Mouse (Mus musculus): ENCODE measurements around the gene Camkv. TPM values are rescaled to one million over a fixed set of nuclear protein-coding genes. Genes with fewer than 3 reads are reported as not detected.

Camkv gene
- polyA plus RNA-seq, 1 experiment from 2014 or later, result 49.1 TPM

- no peak for ATAC-seq (ENCODE audit: low FRiP score)
- H3K4me3 ChIP-seq (replicated peaks), result peak overlapping the region; percentile 30
- WGBS, result 45% methylated on average over 31 of the region's 31 CpGs
- peaks cover 24% of the 10 kb centered on the region for H3K4me1 ChIP-seq
- no peaks in the 10 kb centered on the region for H3K9me3 ChIP-seq (replicated peaks)
- peak overlapping the region; percentile 28; the same call in 1 of the 2 replicates for H3K9ac ChIP-seq (replicated peaks)
- 0 out of 2 replicates have a peak overlapping the region, but pooled peaks have one; percentile 13 for H3K27ac ChIP-seq (replicated peaks)
- H3K36me3 ChIP-seq, result peaks cover 10% of the 10 kb centered on the region; the same call in 1 of the 2 replicates
- H3K27me3 ChIP-seq (replicated peaks), result no peaks in the 10 kb centered on the region
- H3K4me2 ChIP-seq, result peak overlapping the region; percentile 56
Observed at GRCm38 (mm10) chr9:107906967-107907800, 28.3 kb upstream of the Camkv start.

GRCm38 (mm10) chr9:107907801-107908120 is 27.7 kb upstream of the Camkv start:
- Histone ChIP-seq H3K9ac (replicated peaks) (no peak overlapping the region), H3K4me1 (peaks cover 24% of the 10 kb centered on the region), H3K27me3 (replicated peaks) (no peaks in the 10 kb centered on the region), H3K4me3 (replicated peaks) (no peak overlapping the region), H3K9me3 (replicated peaks) (no peaks in the 10 kb centered on the region), H3K36me3 (peaks cover 5% of the 10 kb centered on the region; the same call in 1 of the 2 replicates), H3K27ac (replicated peaks) (no peak overlapping the region), H3K4me2 (peak overlapping the region; percentile 56)
- no peak for ATAC-seq (ENCODE audit: low FRiP score)
- 87% methylated on average over 14 of the region's 14 CpGs for WGBS

- Histone ChIP-seq H3K27me3 (replicated peaks) (no peaks in the 10 kb centered on the region), H3K4me1 (peaks cover 24% of the 10 kb centered on the region), H3K9ac (replicated peaks) (no peak overlapping the region; the same call in 1 of the 2 replicates), H3K27ac (replicated peaks) (no peak overlapping the region), H3K36me3 (no peaks in the 10 kb centered on the region), H3K4me3 (replicated peaks) (peak overlapping the region; percentile 3; the same call in 1 of the 2 replicates), H3K4me2 (peak overlapping the region; percentile 56), H3K9me3 (replicated peaks) (no peaks in the 10 kb centered on the region)
- 19% methylated on average over 18 of the region's 18 CpGs for WGBS
- ATAC-seq (ENCODE audit: low FRiP score), result no peak
Observed at GRCm38 (mm10) chr9:107908410-107909158, 26.9 kb upstream of the Camkv start.

- H3K9me3 ChIP-seq (replicated peaks), result no peaks in the 10 kb centered on the region
- H3K36me3 ChIP-seq, result no peaks in the 10 kb centered on the region; the same call in 1 of the 2 replicates
- H3K4me3 ChIP-seq (replicated peaks), result no peak overlapping the region
- H3K27ac ChIP-seq (replicated peaks), result no peak overlapping the region
- H3K4me1 ChIP-seq, result peaks cover 21% of the 10 kb centered on the region
- H3K9ac ChIP-seq (replicated peaks), result no peak overlapping the region
- H3K4me2 ChIP-seq, result no peak overlapping the region
- 92% methylated on average over 15 of the region's 15 CpGs for WGBS
- ATAC-seq (ENCODE audit: low FRiP score), result no peak
- no peaks in the 10 kb centered on the region for H3K27me3 ChIP-seq (replicated peaks)
Observed at GRCm38 (mm10) chr9:107910025-107910769, 25.3 kb upstream of the Camkv start.

GRCm38 (mm10) chr9:107914764-107915420 is 20.6 kb upstream of the Camkv start:
- WGBS, result 84% methylated on average over 16 of the region's 16 CpGs
- ATAC-seq (ENCODE audit: low FRiP score), result no peak

GRCm38 (mm10) chr9:107917895-107918608 is 17.4 kb upstream of the Camkv start:
- no peaks in the 10 kb centered on the region for H3K27me3 ChIP-seq (replicated peaks)
- H3K9me3 ChIP-seq (replicated peaks), result no peaks in the 10 kb centered on the region
- WGBS, result 32% methylated on average over 13 of the region's 13 CpGs
- H3K27ac ChIP-seq (replicated peaks), result no peak overlapping the region
- H3K4me2 ChIP-seq, result no peak overlapping the region; the same call in 1 of the 2 replicates
- H3K4me3 ChIP-seq (replicated peaks), result no peak overlapping the region
- peaks cover 11% of the 10 kb centered on the region for H3K4me1 ChIP-seq
- H3K36me3 ChIP-seq, result no peaks in the 10 kb centered on the region; the same call in 1 of the 2 replicates
- no peak overlapping the region for H3K9ac ChIP-seq (replicated peaks)
- no peak for ATAC-seq (ENCODE audit: low FRiP score)

More at GRCm38 (mm10) chr9:107914764-107915420, 20.6 kb upstream of the Camkv start:
- no peak overlapping the region for H3K4me2 ChIP-seq
- no peak overlapping the region for H3K9ac ChIP-seq (replicated peaks)
- H3K9me3 ChIP-seq (replicated peaks), result no peaks in the 10 kb centered on the region
- H3K4me3 ChIP-seq (replicated peaks), result no peak overlapping the region
- H3K36me3 ChIP-seq, result no peaks in the 10 kb centered on the region; the same call in 1 of the 2 replicates
- H3K27ac ChIP-seq (replicated peaks), result no peak overlapping the region
- peaks cover 11% of the 10 kb centered on the region for H3K4me1 ChIP-seq
- H3K27me3 ChIP-seq (replicated peaks), result no peaks in the 10 kb centered on the region

- ATAC-seq (ENCODE audit: low FRiP score), result no peak
- no peaks in the 10 kb centered on the region for H3K27me3 ChIP-seq (replicated peaks)
- H3K4me2 ChIP-seq, result no peak overlapping the region
- H3K9me3 ChIP-seq (replicated peaks), result no peaks in the 10 kb centered on the region
- H3K4me1 ChIP-seq, result peaks cover 17% of the 10 kb centered on the region
- H3K9ac ChIP-seq (replicated peaks), result no peak overlapping the region
- no peaks in the 10 kb centered on the region; the same call in 1 of the 2 replicates for H3K36me3 ChIP-seq
- no peak overlapping the region for H3K27ac ChIP-seq (replicated peaks)
- no peak overlapping the region for H3K4me3 ChIP-seq (replicated peaks)
- WGBS, result 78% methylated on average over 6 of the region's 6 CpGs
Observed at GRCm38 (mm10) chr9:107918884-107919283, 16.6 kb upstream of the Camkv start.

- 80% methylated on average over 5 of the region's 5 CpGs for WGBS
Observed at GRCm38 (mm10) chr9:107919441-107919840, 16.0 kb upstream of the Camkv start.

GRCm38 (mm10) chr9:107923021-107923420 is 12.5 kb upstream of the Camkv start:
- no peak for ATAC-seq (ENCODE audit: low FRiP score)
- Histone ChIP-seq H3K4me1 (peaks cover 31% of the 10 kb centered on the region), H3K9ac (replicated peaks) (no peak overlapping the region)

More at GRCm38 (mm10) chr9:107919441-107919840, 16.0 kb upstream of the Camkv start:
- H3K4me3 ChIP-seq (replicated peaks), result no peak overlapping the region
- H3K27ac ChIP-seq (replicated peaks), result no peak overlapping the region
- H3K4me2 ChIP-seq, result no peak overlapping the region
- H3K27me3 ChIP-seq (replicated peaks), result no peaks in the 10 kb centered on the region
- H3K9ac ChIP-seq (replicated peaks), result no peak overlapping the region
- H3K4me1 ChIP-seq, result peaks cover 23% of the 10 kb centered on the region
- no peaks in the 10 kb centered on the region for H3K36me3 ChIP-seq
- no peak for ATAC-seq (ENCODE audit: low FRiP score)
- no peaks in the 10 kb centered on the region for H3K9me3 ChIP-seq (replicated peaks)

GRCm38 (mm10) chr9:107923956-107924355 is 11.5 kb upstream of the Camkv start:
- WGBS, result 52% methylated on average over 6 of the region's 6 CpGs
- H3K36me3 ChIP-seq, result no peaks in the 10 kb centered on the region
- H3K9me3 ChIP-seq (replicated peaks), result no peaks in the 10 kb centered on the region
- no peak overlapping the region for H3K4me2 ChIP-seq
- no peak overlapping the region for H3K27ac ChIP-seq (replicated peaks)
- H3K9ac ChIP-seq (replicated peaks), result no peak overlapping the region
- no peak for ATAC-seq (ENCODE audit: low FRiP score)
- H3K27me3 ChIP-seq (replicated peaks), result no peaks in the 10 kb centered on the region
- no peak overlapping the region for H3K4me3 ChIP-seq (replicated peaks)
- peaks cover 24% of the 10 kb centered on the region for H3K4me1 ChIP-seq

More at GRCm38 (mm10) chr9:107923021-107923420, 12.5 kb upstream of the Camkv start:
- no peaks in the 10 kb centered on the region for H3K9me3 ChIP-seq (replicated peaks)
- no peak overlapping the region for H3K4me3 ChIP-seq (replicated peaks)
- WGBS, result 40% methylated on average over 7 of the region's 7 CpGs
- no peaks in the 10 kb centered on the region for H3K36me3 ChIP-seq
- no peaks in the 10 kb centered on the region for H3K27me3 ChIP-seq (replicated peaks)
- H3K27ac ChIP-seq (replicated peaks), result no peak overlapping the region
- H3K4me2 ChIP-seq, result no peak overlapping the region
